Mouse (Mus musculus): ENCODE data around the gene Tctex1d4.

DNA sequence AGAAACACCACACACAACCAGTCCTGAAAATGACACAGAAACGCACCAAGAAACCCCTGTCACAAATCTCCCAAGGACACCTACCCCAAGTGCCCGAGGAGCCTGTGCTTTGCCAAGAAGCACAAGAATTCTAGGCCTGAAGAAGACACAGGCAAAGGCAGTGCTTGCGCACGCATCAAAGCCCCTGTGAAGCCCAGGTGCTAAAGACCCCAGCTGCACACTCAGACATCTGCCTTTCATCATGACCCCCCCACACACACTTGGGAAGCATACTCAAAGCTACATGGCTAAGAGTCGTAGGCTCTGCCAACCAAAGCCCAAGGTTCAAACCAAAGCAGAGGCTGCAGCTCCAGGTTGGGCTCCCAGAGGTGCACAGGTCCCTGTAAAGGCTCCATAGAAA, 11.0 kb upstream of the Tctex1d4 start:
- TF ChIP-seq CTCF (IDR thresholded peaks at IDR 0.05; ENCODE audit: insufficient read depth, low read length) (no peak), POLR2A (IDR thresholded peaks at IDR 0.05; ENCODE audit: borderline replicate concordance, extremely low read depth, low read depth, low read length) (no peak)
